Mouse (Mus musculus): Measurements from ENCODE around the gene Sergef.

GRCm38 (mm10) chr7:46512792-46513191 lies 126.8 kb downstream of the Sergef start:
- TF ChIP-seq POLR2A (IDR thresholded peaks at IDR 0.05; ENCODE audit: borderline replicate concordance, low read depth, low read length) (no peak), CTCF (IDR thresholded peaks at IDR 0.05; ENCODE audit: low read depth, low read length) (no peak)
